Comparison of ENCODE assay signal across 25 mouse cellular contexts in genomic region chr9:75597036-75597435, GRCm38 (mm10). TPM values are rescaled to one million over a fixed set of nuclear protein-coding genes. Genes with fewer than 3 reads are reported as not detected.
A peak's percentile ranks its signal among the peaks of the same experiment; 100 is the strongest.
DNase-seq lines count a peak whose midpoint lies in the region; ATAC-seq and TF ChIP-seq lines count a peak whose summit lies in the region.
"Had no signal": no experiment of that assay in that cellular context is flagged by ENCODE, and none has a peak within 500 bp of the region (broad histone marks: within the 10 kb centered on the region; RNA-seq: fewer than 3 reads in every experiment).

No protein-coding gene starts in this region.

- H3K4me1 ChIP-seq in olfactory bulb, adult 2 months (ENCODE audit: control insufficient read depth, insufficient read depth, low read length) = peaks cover 22% of the 10 kb centered on the region

- no peak for TF ChIP-seq POLR2A in olfactory bulb, adult 2 months (IDR thresholded peaks at IDR 0.05; ENCODE audit: insufficient read depth, low read depth, low read length)

- H3K4me3 ChIP-seq in left cerebral cortex, adult 2 months = peak overlapping the region; percentile 5; the same call in 1 of the 2 replicates
- H3K4me3 ChIP-seq in olfactory bulb, adult 2 months (ENCODE audit: insufficient read depth, low read depth, low read length) = no peak overlapping the region
- H3K4me3 ChIP-seq: forebrain, embryonic 10.5 days; heart, embryonic 10.5 days; midbrain, embryonic 10.5 days; myocyte; neural tube, embryonic 13.5 days had no signal

- peak overlapping the region; percentile 66 for H3K27ac ChIP-seq in left cerebral cortex, adult 2 months
- H3K27ac ChIP-seq in olfactory bulb, adult 2 months (ENCODE audit: insufficient read depth, low read depth, low read length) = peak overlapping the region; percentile 38
- H3K27ac ChIP-seq: forebrain, embryonic 10.5 days; heart, embryonic 10.5 days; kidney, postnatal 0 days; midbrain, embryonic 10.5 days; neural tube, embryonic 13.5 days; stomach, postnatal 0 days had no signal

- WGBS in olfactory bulb, adult 2 months = 57% methylated on average over 13 of the region's 13 CpGs

- DNase-seq in frontal cortex, postnatal 14 days (ENCODE audit: low spot score in 2 of 2) = no peak
- no peak for DNase-seq in left cerebral cortex, adult 2 months (ENCODE audit: extremely low spot score in 1 of 2, low spot score in 2 of 2)
- no peak for DNase-seq in left cerebral cortex, postnatal 10 days (ENCODE audit: extremely low spot score in 1 of 2, low spot score in 2 of 2)
- DNase-seq in cerebellum, adult 8-10 months = peak; percentile 32
- no peak for DNase-seq in right cerebral cortex, adult 18-20 months
- DNase-seq: adrenal gland, adult 2 months; kidney, adult 11 months; liver, postnatal 0 days; thymus, postnatal 14 days had no signal

- ATAC-seq in frontal cortex, adult (ENCODE audit: low TSS enrichment) = peak; percentile 41; the same call in 1 of the 2 replicates
- ATAC-seq: forebrain, embryonic 16.5 days; hindbrain, embryonic 16.5 days; liver, postnatal 0 days; lung, postnatal 0 days; midbrain, embryonic 16.5 days; Patski had no signal

- intact Hi-C loops in left cerebral cortex, adult 2 months (cut with DNase I) = no loop called here
- intact Hi-C loops in left cerebral cortex, postnatal 10 days (cut with DNase I) = no loop called here

- TF ChIP-seq CTCF in left cerebral cortex, adult 2 months (IDR thresholded peaks at IDR 0.05) = no peak
- TF ChIP-seq CTCF in olfactory bulb, adult 2 months (IDR thresholded peaks at IDR 0.05; ENCODE audit: insufficient read depth, low read depth, low read length) = no peak

RNA-seq across cellular contexts. Expression of gene Tmod2, which starts 14.1 kb away (rescaled TPM):
- 100 to 1,000 TPM; 354 to 358 TPM for total RNA-seq in left cerebral cortex, adult 2 months (2021)
- 100 to 1,000 TPM; 495 to 501 TPM for total RNA-seq in left cerebral cortex, postnatal 10 days (2021)
- 107 and 444 TPM in 2 replicates for polyA plus RNA-seq in olfactory bulb, adult 2 months (2012; ENCODE audit: insufficient read depth, insufficient read length, low replicate concordance, missing spikeins)
- total RNA-seq: hematopoietic stem cell, adult 5-6 weeks had no signal
- polyA plus RNA-seq: liver, adult 2 months had no signal

RNA-seq across cellular contexts. Expression of gene Lysmd2, which starts 28.5 kb away (rescaled TPM):
- total RNA-seq in left cerebral cortex, adult 2 months (2021) = 10 to 100 TPM; 61.4 to 69.1 TPM
- 10 to 100 TPM; 46.1 to 50.2 TPM for total RNA-seq in left cerebral cortex, postnatal 10 days (2021)
- not detected in 2 replicates for polyA plus RNA-seq in olfactory bulb, adult 2 months (2012; ENCODE audit: insufficient read depth, insufficient read length, low replicate concordance, missing spikeins)

RNA-seq across cellular contexts. Expression of gene Tmod3, which starts 37.6 kb away (rescaled TPM):
- total RNA-seq in left cerebral cortex, adult 2 months (2021) = 10 to 100 TPM; 43.6 to 62.5 TPM
- 10 to 100 TPM; 59.3 to 66.2 TPM for total RNA-seq in left cerebral cortex, postnatal 10 days (2021)
- polyA plus RNA-seq in olfactory bulb, adult 2 months (2012; ENCODE audit: insufficient read depth, insufficient read length, low replicate concordance, missing spikeins) = not detected in 2 replicates
